Mouse (Mus musculus) urinary bladder, postnatal 10 days (tissue): ENCODE measurements around the gene Stard13.

ENCODE experiments used
- DNase-seq: peaks from one replicate; pipeline ENCODE4 v3.0.0; 2022; ENCODE audit warnings: low spot score

Gene Stard13

DNA sequence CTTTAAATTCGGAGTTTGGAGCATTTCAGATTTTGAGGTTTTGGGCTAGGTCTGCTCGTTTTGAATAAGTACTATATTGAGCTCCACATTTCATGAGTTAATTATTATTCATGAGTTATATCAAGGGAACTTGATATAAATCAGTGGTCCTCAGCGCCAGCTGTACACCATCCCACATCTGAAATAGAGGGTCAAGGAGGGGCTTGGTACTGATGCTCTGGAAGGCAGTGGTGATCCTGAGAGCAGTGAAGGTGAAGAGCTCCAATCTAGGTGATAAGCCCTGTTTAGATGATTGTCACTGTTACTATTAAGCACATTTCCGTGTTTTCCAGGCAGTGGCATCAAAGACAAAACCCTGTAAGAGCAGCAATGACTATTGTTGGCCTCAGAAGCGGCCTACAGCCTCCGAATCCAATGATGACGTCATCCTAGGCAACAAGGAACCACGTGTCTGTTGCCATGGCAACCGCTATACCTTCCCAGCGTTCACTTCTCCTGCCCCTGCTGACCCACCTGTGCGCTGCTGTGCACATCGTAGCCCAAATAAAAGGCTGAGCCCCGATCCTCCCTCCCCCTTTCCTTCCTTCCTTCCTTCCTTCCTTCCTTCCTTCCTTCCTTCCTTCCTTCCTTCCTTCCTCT lies 5.2 kb downstream of the Stard13 start:
- no peak for DNase-seq

- DNase-seq = no peak
Measured at GRCm38 (mm10) chr5:151223696-151224366, 9.8 kb downstream of the Stard13 start.

DNA sequence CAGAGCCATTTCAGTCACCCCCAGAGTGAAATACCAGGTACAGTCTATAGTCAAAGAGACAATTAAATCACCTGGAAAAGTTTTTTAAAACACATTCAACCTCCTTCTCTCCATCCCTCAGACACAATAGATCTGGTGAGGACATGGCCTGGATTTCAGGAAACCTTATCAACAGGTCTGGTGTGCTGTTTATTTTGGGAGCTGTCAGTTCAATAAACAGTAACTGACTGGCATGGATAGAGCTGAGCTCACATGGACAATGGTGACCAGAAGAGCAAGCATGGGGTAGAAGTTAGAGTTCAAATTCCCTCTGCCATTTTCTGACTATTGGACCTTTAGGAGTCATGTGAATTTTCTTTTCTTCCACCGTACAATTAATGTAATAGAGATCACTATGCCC lies 10.8 kb downstream of the Stard13 start:
- DNase-seq = no peak

- no peak for DNase-seq
Measured at GRCm38 (mm10) chr5:151218689-151219115, 14.9 kb downstream of the Stard13 start.

GRCm38 (mm10) chr5:151213097-151213496 lies 20.5 kb downstream of the Stard13 start:
- DNase-seq = no peak

DNA sequence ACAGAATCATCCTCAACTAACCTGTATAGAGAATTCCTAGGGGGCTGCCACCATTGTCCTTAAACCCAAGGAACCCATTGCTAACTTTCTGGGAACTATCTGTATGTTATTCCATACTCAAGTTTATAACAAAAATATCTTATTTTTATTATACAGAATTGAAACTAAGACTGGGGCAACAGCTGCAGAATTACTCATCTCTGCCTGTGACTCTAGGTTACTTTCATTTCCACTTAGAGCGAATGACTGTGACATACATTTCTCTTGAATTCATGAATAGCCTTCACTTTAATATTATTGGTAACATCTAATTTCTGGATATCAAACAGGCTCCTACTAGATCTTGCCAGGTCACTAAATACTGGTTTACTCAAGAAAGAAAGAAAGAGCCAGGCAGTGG lies 22.8 kb downstream of the Stard13 start:
- DNase-seq = no peak

GRCm38 (mm10) chr5:151210060-151210459 lies 23.6 kb downstream of the Stard13 start:
- no peak for DNase-seq

DNA sequence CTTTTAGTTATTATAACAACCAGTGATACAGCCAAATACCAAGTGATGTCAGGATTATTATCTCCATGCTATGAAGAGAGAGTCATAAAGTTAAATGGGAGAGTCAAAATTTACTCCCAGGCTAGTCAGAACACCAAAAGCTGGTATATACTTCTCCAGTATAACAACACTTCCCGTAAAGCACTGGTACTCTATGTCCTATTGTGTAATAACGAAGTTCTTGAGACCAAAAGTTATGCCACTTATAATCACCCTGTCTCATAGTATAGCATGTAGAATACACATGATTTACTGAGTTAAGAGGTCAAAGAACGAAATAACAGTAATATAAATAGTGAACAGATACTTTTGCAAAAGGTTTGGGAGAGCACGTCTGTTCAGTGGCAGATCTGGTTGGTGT lies 28.6 kb downstream of the Stard13 start:
- DNase-seq = no peak

GRCm38 (mm10) chr5:151202925-151203324 lies 30.7 kb downstream of the Stard13 start:
- no peak for DNase-seq

GRCm38 (mm10) chr5:151201220-151201619 lies 32.4 kb downstream of the Stard13 start:
- no peak for DNase-seq

GRCm38 (mm10) chr5:151199235-151199634 lies 34.4 kb downstream of the Stard13 start:
- no peak for DNase-seq

DNA sequence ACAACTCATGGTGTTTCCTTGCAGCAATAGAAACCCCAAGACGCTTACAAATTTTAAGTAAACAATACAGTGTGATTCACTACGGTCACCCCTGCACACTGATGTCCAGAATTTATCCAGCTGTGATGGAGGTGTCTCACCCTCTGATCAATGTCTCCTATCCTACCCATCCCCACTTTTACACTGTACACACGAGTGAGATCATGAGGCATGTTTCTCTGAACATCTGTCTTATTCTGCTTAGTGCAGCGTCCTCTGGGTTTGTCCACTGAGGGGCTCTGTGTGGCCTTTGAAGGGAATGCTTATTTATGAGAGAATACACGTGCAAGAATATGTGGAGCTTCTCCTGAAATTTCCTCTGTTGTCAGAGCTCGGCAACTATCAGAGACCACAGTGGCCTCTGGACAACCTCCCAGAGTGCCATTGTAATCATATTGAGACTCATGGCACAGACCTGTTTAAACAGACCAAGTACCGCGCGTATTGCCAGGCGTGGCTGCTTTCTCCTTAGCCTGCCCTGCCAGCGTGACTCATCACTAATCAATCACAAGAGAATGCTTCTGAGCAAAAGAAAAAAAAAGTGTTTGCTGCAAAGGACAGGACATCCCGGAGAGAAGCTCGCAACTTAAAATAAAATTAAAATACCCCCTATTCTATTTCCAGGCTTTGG lies 36.9 kb downstream of the Stard13 start:
- DNase-seq = no peak

DNA sequence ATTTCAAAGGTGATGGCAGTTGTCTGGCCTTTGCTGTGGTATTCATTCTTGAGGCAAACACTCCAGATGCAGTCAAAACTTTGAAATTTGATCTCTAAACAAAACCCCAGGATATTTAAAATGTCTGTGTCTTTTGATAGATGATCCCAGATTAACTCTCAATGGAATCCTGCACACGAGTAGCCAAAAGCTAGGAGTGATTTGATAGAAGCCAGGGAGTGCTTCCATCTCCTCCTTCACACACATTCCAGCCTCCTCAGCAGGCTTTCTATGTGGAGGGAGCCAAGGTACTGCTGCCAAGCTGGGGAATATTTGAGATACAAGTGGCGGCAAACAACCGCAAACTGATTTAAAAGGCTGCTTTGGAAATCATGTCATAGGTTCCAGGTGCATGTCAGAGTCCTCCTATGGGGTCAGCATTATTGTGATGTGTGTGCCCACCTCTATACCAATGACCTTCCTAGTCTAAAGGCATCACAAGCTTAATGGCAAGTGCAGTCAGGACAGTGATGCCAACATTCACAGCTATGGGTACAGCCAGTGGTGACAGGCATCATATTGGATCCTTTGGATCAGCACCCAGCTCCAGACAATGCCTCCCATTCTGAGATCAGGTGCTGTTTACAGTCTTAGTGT lies 39.6 kb downstream of the Stard13 start:
- DNase-seq = no peak

DNA sequence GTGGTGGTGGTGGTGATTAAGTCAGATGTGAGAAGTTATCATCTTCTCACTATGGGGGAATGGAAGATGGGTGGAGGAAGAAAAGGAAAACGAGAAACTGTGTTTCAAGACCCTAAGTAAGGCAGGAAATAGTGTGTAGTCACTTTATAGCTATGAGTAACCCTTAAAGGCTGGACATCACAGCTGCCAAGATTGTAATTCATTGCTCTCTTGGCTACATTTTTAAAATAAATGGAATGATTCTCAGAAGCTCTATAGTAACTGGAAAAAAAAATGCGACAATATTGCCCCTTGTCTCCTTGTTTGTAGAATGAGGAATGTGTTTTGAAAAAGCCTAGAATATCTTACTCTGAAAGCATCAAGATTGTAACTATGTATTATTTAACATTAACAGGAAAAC lies 41.4 kb downstream of the Stard13 start:
- no peak for DNase-seq

DNA sequence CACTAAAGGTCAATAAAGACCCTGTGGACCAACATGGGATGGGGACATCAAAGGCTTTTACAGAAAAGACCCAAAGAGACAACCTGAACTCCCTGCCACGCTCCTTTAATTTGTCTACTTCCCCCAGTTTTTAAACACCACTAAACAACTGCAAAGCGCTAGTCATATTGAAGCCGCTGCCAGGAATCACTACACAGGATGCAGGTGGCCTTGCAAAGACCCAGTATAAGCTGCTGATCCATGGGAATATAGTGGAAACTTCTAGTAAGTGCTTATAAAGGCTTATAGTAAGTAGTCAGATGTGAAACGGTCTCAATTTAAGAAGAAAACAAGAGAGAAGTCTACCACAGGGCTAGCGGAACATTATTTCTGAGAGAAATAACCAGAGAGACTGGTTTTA lies 42.9 kb downstream of the Stard13 start:
- DNase-seq = no peak

GRCm38 (mm10) chr5:151189789-151190378 lies 43.8 kb downstream of the Stard13 start:
- DNase-seq = no peak

DNA sequence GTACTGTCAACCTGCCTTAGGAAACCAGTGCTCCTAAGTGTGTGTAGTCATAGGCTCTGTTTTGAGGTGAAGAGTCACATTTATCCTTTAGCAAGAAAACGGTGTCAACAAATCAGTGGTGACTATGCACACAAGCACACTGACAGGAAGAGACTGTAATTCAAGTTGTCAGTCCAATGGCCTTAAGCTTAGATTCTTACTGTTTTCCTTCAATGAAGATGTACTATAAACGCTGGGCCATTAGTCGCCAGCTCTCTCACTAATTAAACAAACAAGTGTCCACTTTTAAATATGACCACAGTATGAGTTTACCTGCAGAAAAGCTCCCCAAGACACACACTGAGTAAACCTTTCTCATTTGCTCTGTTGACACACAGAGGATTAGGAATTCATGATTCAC lies 44.3 kb downstream of the Stard13 start:
- DNase-seq = no peak

DNA sequence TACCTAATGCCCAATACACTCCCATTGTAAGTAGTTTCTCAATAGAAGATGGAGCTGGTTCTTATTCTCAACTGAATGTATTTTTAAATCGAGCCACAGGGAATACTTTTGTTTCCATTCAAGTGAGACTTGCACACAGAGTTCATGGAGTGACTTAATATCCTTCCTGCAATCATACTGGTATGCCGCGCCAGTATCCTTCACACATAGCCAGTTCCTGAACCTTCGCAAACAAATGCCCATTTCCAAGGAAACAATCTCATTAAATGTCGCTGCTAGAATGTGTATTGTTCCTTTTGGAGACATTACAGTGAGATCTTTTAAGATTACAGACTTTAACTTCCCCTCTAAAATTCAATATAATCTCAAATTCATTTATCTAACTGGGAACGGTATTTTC lies 45.0 kb downstream of the Stard13 start:
- DNase-seq = no peak

GRCm38 (mm10) chr5:151187336-151187735 lies 46.3 kb downstream of the Stard13 start:
- no peak for DNase-seq

GRCm38 (mm10) chr5:151185286-151185856 lies 48.3 kb downstream of the Stard13 start:
- no peak for DNase-seq

GRCm38 (mm10) chr5:151183656-151184240 lies 49.9 kb downstream of the Stard13 start:
- DNase-seq = no peak

DNA sequence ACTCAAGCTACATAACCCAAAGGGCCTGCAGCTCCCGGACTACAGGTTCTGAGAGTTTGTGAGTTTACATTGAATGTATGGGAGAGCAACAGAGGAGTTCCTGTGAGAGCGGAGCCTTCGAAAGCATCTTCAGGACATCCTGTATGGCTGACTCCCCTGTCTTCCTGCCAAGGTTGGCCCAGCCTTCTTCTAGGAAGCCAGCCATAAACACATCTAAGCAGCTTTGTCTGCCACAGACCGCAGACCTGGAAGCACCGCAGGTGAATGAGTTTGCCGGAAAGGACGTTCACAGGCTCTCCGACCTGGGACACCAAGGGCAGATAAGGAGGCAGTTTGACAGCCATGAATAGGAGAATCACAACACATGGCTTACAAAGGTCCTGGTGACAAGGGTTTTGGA lies 52.3 kb downstream of the Stard13 start:
- no peak for DNase-seq
